Mouse (Mus musculus) midbrain, embryonic 13.5 days (tissue): ENCODE data around the gene Pglyrp2. TPM values are rescaled to one million over a fixed set of nuclear protein-coding genes. Genes with fewer than 3 reads are reported as not detected.

Experiments
- ATAC-seq: fragments of 200-750 bp; cut with Nextera tagmentation; 2 replicates; pipeline ENCODE4 v1.8.0; 2017; ENCODE audit warnings: mild to moderate bottlenecking, moderate TSS enrichment, moderate library complexity
- H3K27ac ChIP-seq: fragments of 300-500 bp; sonication (generic); 2 replicates; pipeline ENCODE4 v1.5.1; 2015; ENCODE audit warnings: inconsistent platforms, mild to moderate bottlenecking, moderate library complexity
- H3K27me3 ChIP-seq: fragments of 300-500 bp; sonication (generic); 2 replicates; pipeline ENCODE4 v1.6.1; 2015; ENCODE audit warnings: mild to moderate bottlenecking, inconsistent platforms
- H3K36me3 ChIP-seq: fragments of 300-500 bp; sonication (generic); 2 replicates; pipeline ENCODE4 v1.6.1; 2015; ENCODE audit warnings: mild to moderate bottlenecking, inconsistent platforms
- H3K4me1 ChIP-seq: fragments of 300-500 bp; sonication (generic); replicated peaks from 2 replicates; pipeline ENCODE4 v1.6.1; 2015; ENCODE audit warnings: inconsistent platforms
- H3K4me2 ChIP-seq: fragments of 300-500 bp; sonication (generic); replicated peaks from 2 replicates; pipeline ENCODE4 v1.6.1; 2015; ENCODE audit warnings: moderate library complexity, mild to moderate bottlenecking, inconsistent platforms
- H3K4me3 ChIP-seq: fragments of 300-500 bp; sonication (generic); replicated peaks from 2 replicates; pipeline ENCODE4 v1.5.1; 2015; ENCODE audit warnings: mild to moderate bottlenecking, inconsistent platforms
- H3K9ac ChIP-seq: fragments of 300-500 bp; sonication (generic); replicated peaks from 2 replicates; pipeline ENCODE4 v1.6.1; 2015; ENCODE audit warnings: mild to moderate bottlenecking, inconsistent platforms
- H3K9me3 ChIP-seq: fragments of 300-500 bp; sonication (generic); 2 replicates; pipeline ENCODE4 v1.6.1; 2016; ENCODE audit warnings: mild to moderate bottlenecking, inconsistent platforms
- WGBS: fragments of 180-500 bp; shearing (Covaris S2); methylation state at CpG from one replicate; pipeline ENCODE4 v1.1.7; 2015; 5-methylcytosine and 5-hydroxymethylcytosine counted together
- polyA plus RNA-seq: library from polyadenylated mRNA; unstranded; fragments of >200 nt; fragmentation: Nextera tagmentation; extraction: Ambion mirVana; gene quantifications from 2 replicates; pipeline ENCODE4 v1.2.1, GENCODE M21; 2015

Pglyrp2 gene
- polyA plus RNA-seq = not detected in 2 replicates

DNA sequence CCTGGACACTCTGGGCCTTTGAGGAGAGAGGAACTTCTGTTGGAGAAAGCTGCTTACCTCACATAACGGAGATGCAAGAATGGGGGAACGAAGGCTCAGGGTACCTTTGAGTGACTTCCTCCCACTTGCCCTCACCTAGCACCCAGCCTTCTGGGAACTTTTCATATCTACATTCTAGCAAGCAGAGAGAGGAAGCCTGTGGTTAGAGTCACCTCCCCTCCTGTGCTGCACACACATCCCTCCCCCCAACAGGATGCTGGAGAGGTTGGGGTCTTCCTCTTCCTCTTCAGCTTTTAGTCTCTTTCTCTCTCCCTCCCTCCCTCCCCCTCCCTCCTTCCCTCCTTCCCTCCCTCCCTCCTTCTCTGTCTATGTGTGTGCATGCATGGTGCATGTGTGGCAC lies at the start of gene Pglyrp2:
Gene Pglyrp2 (minus strand): TSS at position 134 of the 400 bp plus-strand sequence.
- Histone ChIP-seq H3K36me3 (no peaks in the 10 kb centered on the region), H3K4me2 (no peak within 1 kb of the TSS), H3K4me1 (no peaks in the 10 kb centered on the region), H3K4me3 (no peak within 1 kb of the TSS), H3K9me3 (no peaks in the 10 kb centered on the region), H3K9ac (no peak within 1 kb of the TSS), H3K27me3 (no peaks in the 10 kb centered on the region), H3K27ac (no peak within 1 kb of the TSS)
- ATAC-seq = no peak
- WGBS = 92% methylated on average over 2 of the region's 2 CpGs

DNA sequence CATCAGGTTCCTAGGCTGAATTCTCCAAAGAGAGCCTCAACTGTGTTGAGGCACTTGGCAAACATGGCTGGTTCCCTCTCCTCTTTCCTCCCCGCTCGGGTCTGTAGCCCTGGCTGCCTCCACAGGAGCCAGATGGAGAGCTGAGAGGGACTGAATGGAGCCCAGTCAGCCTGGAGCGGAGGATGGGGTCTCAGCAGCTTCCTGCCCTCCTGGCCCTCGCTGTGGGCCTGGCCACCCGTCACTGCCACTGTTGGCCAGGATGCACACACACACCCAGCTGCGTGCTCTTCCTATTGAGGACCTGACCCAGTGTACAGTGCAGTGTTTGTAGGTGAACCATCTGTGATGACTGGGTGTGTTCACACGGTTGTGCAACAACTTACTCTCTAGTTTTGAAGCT lies 48.2 kb upstream of the Pglyrp2 start:
- 72% methylated on average over 7 of the region's 7 CpGs for WGBS
- Histone ChIP-seq H3K4me2 (no peak overlapping the region), H3K4me1 (no peaks in the 10 kb centered on the region), H3K4me3 (no peak overlapping the region), H3K9ac (no peak overlapping the region), H3K9me3 (no peaks in the 10 kb centered on the region), H3K27me3 (no peaks in the 10 kb centered on the region), H3K36me3 (no peaks in the 10 kb centered on the region), H3K27ac (no peak overlapping the region)
- no peak for ATAC-seq

DNA sequence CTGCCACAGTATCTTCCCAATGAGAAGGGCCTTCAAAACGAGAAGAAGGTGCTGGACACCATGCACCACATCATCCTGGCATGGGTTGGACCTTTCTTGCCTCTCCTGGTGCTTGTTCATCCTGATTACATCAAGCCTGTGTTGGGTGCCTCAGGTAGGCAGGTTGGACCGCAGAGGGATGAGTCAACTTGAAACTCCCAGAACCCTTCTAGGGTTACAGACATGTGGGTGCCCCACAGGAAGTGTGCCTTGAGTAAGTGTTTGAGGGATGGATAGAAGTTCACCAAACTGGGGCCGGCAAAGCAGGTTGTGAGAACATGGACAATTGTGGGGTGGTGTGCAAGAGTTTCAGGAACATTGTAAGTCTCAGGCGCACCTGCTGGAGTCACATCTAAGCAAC lies 46.8 kb upstream of the Pglyrp2 start:
- H3K36me3 ChIP-seq = no peaks in the 10 kb centered on the region
- no peaks in the 10 kb centered on the region for H3K9me3 ChIP-seq
- no peak overlapping the region for H3K27ac ChIP-seq
- 83% methylated on average over 4 of the region's 4 CpGs for WGBS
- H3K27me3 ChIP-seq = no peaks in the 10 kb centered on the region
- ATAC-seq = no peak
- H3K4me2 ChIP-seq = no peak overlapping the region
- H3K4me1 ChIP-seq = no peaks in the 10 kb centered on the region
- H3K9ac ChIP-seq = no peak overlapping the region
- H3K4me3 ChIP-seq = no peak overlapping the region

DNA sequence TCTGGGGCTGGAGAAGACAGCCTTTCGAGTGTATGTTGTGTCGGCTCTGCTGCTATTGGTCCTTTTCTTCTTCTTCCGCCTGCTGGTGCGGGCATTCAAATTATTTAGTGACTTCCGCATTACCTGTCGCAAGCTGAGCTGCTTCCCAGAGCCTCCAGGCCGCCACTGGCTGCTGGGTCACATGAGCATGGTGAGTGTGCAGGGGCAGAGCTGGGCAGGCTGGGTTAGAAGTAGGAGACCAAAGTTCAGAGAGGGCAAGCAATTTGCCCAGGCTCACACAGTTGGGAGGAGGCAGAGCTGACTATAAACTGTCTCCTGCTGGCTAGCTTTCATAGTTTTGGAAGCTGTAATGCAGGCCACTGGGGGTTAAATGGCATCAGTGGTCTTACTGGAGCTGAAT lies 44.5 kb upstream of the Pglyrp2 start:
- H3K27me3 ChIP-seq = no peaks in the 10 kb centered on the region
- H3K36me3 ChIP-seq = no peaks in the 10 kb centered on the region
- no peak overlapping the region for H3K4me3 ChIP-seq
- H3K27ac ChIP-seq = no peak overlapping the region
- H3K4me2 ChIP-seq = no peak overlapping the region
- 59% methylated on average over 7 of the region's 7 CpGs for WGBS
- H3K9me3 ChIP-seq = no peaks in the 10 kb centered on the region
- no peak for ATAC-seq
- H3K9ac ChIP-seq = no peak overlapping the region
- no peaks in the 10 kb centered on the region for H3K4me1 ChIP-seq

DNA sequence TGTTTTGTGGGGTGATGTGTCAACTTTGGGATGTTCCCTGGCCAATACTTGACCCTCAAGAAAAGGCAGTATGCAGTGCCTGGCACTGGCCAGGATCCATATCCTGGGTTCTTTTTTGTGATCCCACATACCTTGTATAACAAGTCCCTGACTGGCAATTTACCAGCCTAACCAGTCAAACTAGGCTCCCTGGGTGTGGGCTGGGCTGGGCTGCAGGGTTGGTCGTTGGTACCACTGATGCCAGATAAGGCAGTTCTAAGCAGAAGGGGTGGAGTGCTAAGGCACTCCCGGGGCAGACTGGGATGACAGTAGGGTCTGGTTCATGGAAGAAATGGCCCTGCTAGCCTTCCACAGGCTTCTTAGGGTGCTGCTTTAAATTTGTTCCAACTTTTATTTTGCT lies 31.0 kb upstream of the Pglyrp2 start:
- no peak overlapping the region for H3K27ac ChIP-seq
- peaks cover 15% of the 10 kb centered on the region; the same call in 1 of the 2 replicates for H3K27me3 ChIP-seq
- no peak for ATAC-seq
- H3K36me3 ChIP-seq = no peaks in the 10 kb centered on the region
- no peak overlapping the region for H3K4me3 ChIP-seq
- no peak overlapping the region for H3K9ac ChIP-seq
- WGBS = 51% methylated on average over 2 of the region's 2 CpGs
- peaks cover 10% of the 10 kb centered on the region for H3K4me1 ChIP-seq
- no peak overlapping the region for H3K4me2 ChIP-seq
- no peaks in the 10 kb centered on the region for H3K9me3 ChIP-seq

DNA sequence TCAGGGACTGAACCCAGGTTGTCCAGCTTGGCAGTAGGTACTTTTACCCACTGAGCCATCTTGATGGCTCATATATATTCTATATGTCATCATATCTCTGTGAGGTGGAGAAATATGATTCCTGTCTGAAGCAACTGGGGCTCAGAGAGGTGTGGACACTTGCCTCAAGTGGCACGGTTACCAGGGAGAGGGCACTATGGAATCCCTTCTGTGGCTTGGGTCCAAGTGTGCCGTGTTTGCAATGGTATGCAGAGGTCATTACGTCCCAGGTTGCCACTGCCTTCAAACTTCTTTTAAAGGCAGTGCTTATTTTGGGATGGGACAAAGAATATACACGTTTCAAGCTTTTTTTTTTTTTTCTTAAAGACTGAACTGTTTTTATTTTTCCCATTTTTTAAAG lies 30.2 kb upstream of the Pglyrp2 start:
- Histone ChIP-seq H3K4me2 (no peak overlapping the region), H3K4me3 (no peak overlapping the region), H3K4me1 (peaks cover 10% of the 10 kb centered on the region), H3K9ac (no peak overlapping the region), H3K9me3 (no peaks in the 10 kb centered on the region), H3K36me3 (no peaks in the 10 kb centered on the region), H3K27me3 (peaks cover 15% of the 10 kb centered on the region; the same call in 1 of the 2 replicates), H3K27ac (no peak overlapping the region)
- 75% methylated on average over 4 of the region's 4 CpGs for WGBS
- ATAC-seq = no peak

DNA sequence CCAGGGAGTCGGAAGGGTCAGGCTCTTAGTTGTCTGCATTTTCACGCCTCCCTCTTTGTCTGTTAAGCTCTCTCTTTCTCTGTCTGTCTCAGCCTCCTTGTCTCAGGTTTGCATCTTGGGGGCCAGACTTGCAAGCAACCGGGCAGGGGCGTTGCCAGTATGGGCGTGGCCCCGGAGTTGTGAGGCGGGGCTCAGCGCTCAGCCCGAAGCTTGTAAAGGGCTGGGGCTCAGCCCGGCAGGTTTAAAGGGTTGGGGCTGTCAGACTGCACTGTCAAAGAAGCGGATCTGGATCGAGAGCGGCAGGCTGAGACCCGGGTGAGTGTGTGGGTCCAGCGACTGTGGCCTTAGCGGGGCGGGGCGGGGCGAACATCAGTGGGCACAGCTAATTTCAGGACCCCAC lies 28.5 kb upstream of the Pglyrp2 start, which contains the start of gene Cyp4f39:
Gene Cyp4f39 (plus strand): TSS at position 242 of the 400 bp plus-strand sequence.
- H3K9ac ChIP-seq = peak within 1 kb of the TSS; percentile 56
- H3K9me3 ChIP-seq = no peaks in the 10 kb centered on the region
- ATAC-seq = peak; percentile 34; the same call in 1 of the 2 replicates
- H3K27ac ChIP-seq = no peak within 1 kb of the TSS
- H3K4me3 ChIP-seq = peak within 1 kb of the TSS; percentile 37
- H3K36me3 ChIP-seq = no peaks in the 10 kb centered on the region
- WGBS = 1% methylated on average over 19 of the region's 19 CpGs
- H3K4me1 ChIP-seq = peaks cover 10% of the 10 kb centered on the region
- peak within 1 kb of the TSS; percentile 64 for H3K4me2 ChIP-seq
- peaks cover 15% of the 10 kb centered on the region; the same call in 1 of the 2 replicates for H3K27me3 ChIP-seq

DNA sequence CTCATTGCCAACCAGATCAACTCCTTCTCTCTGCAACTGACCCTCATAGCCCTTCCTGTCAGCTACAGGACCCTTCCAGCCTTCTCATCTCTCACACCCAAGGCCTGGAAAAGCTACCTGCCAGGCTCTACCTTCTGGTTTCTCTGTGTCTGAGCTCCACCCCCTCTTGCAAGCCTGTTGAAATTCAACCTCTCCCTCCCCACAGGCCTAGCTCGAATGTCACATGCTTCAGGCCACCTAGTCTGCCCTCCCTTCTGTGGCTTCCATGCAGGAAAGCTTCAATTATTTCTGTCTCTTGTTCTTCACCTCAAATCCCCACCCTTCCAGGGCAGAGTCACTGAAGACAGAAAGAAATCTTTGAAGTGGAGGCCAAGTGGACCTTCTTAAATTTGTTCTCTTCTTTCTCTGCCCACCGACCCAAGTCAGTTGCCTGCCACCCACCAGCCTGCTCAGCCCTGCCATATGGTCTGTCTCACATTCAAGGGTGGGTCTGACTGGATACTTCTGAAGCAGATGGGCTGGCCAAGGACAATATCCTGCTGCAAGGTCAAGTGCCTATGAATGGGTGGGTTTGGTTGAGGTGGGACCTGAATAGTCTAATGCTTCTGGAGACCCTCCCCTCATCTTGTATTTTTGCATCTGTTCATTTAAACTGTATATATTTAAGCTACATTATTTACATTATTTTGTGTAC lies 27.0 kb upstream of the Pglyrp2 start:
- no peak for ATAC-seq
- WGBS = 63% methylated on average over 2 of the region's 2 CpGs
- Histone ChIP-seq H3K36me3 (no peaks in the 10 kb centered on the region), H3K27ac (no peak overlapping the region), H3K4me1 (peaks cover 10% of the 10 kb centered on the region), H3K27me3 (peaks cover 15% of the 10 kb centered on the region; the same call in 1 of the 2 replicates), H3K9ac (no peak overlapping the region), H3K4me3 (no peak overlapping the region), H3K9me3 (no peaks in the 10 kb centered on the region), H3K4me2 (no peak overlapping the region)

DNA sequence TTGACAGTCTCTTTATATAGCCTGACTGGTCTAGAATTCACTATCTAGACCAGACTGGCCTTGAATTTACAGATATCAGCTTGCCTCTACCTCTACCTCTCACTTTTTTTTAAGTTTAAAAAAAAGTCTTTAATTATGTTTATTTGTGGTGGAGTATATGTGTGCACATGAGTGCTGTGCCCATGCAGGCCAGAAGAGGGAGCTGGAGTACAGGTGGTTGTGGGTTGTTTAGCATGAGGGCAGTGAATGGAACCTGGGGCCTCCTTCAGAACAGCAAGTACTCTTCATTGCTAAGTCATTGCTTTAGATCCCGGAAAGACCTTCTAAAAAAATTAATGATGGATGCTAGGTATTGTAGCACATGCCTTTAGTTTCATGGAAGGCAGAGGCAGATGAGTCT lies 25.1 kb upstream of the Pglyrp2 start:
- Histone ChIP-seq H3K4me2 (no peak overlapping the region), H3K9ac (no peak overlapping the region), H3K36me3 (no peaks in the 10 kb centered on the region), H3K4me3 (no peak overlapping the region), H3K27ac (no peak overlapping the region), H3K9me3 (no peaks in the 10 kb centered on the region), H3K4me1 (peaks cover 10% of the 10 kb centered on the region), H3K27me3 (peaks cover 15% of the 10 kb centered on the region; the same call in 1 of the 2 replicates)
- ATAC-seq = no peak
- WGBS = 100% methylated on average over 1 of the region's 1 CpGs

DNA sequence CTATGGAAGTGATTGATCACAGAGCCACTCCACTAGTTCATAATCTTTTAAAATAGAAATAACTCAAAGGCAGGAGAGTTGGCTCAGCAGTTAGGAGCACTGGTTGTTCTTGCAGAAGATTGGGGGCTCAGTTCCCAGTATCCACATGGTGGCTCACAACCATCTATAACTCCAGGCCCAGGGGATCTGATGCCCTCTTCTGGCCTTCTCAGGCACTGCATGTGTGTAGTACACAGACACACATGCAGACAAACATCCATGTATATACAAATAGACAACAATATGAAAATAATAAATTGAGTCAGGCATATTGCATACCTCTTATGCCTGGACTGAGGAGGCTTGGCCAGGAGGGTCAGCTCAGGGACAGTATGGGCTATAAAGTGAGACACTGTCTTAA lies 23.2 kb upstream of the Pglyrp2 start:
- Histone ChIP-seq H3K36me3 (no peaks in the 10 kb centered on the region), H3K27me3 (peaks cover 3% of the 10 kb centered on the region; the same call in 1 of the 2 replicates), H3K9me3 (no peaks in the 10 kb centered on the region), H3K4me3 (no peak overlapping the region), H3K4me2 (no peak overlapping the region), H3K9ac (no peak overlapping the region), H3K27ac (no peak overlapping the region), H3K4me1 (peaks cover under 1% of the 10 kb centered on the region; the same call in 1 of the 2 replicates)
- no peak for ATAC-seq

DNA sequence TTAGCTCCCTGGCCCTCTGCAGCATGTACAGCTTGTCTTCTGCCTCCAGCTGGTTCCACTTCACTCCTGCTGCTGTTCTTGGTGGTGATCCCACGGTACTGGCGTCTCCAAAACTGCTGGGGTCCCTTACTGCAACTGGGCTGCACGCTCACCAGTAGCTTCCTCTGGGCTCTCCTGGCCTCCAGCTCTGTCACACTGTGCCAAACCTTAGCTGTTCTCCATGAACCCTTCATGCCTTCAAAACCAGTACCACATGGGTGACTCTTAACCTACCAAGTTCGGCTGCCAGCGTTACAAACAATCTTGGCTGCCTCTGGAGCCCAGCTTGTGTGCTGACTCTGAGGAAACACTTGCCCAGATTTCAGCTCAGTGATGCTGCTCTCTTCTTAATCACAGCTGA lies 21.0 kb upstream of the Pglyrp2 start:
- Histone ChIP-seq H3K36me3 (no peaks in the 10 kb centered on the region), H3K9ac (no peak overlapping the region), H3K4me1 (no peaks in the 10 kb centered on the region), H3K4me3 (no peak overlapping the region), H3K27ac (no peak overlapping the region), H3K4me2 (no peak overlapping the region), H3K27me3 (no peaks in the 10 kb centered on the region), H3K9me3 (no peaks in the 10 kb centered on the region)
- ATAC-seq = no peak
- 84% methylated on average over 5 of the region's 5 CpGs for WGBS

DNA sequence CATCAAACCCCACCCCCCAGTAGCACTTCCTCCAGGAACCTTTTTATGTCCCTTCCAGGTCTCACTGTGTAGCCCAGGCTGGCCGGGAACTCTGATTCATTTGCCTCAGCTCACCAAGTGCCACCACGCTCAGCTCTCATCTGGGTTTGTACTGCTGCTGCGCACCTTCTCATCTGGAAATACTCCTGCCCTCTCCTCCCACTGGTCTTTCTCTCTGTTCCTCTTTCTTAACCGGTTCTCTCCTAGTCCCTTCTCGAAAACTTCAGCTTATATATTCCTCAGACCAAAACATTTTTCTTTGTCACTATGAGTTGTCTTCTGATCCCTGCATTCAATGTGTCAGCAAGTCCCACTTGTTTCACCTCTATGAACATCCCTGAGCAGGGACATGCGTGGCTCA lies 19.3 kb upstream of the Pglyrp2 start:
- WGBS = 87% methylated on average over 6 of the region's 6 CpGs
- Histone ChIP-seq H3K4me2 (no peak overlapping the region), H3K27ac (no peak overlapping the region), H3K9ac (no peak overlapping the region), H3K4me1 (no peaks in the 10 kb centered on the region), H3K27me3 (no peaks in the 10 kb centered on the region), H3K36me3 (no peaks in the 10 kb centered on the region), H3K4me3 (no peak overlapping the region), H3K9me3 (no peaks in the 10 kb centered on the region)
- no peak for ATAC-seq

DNA sequence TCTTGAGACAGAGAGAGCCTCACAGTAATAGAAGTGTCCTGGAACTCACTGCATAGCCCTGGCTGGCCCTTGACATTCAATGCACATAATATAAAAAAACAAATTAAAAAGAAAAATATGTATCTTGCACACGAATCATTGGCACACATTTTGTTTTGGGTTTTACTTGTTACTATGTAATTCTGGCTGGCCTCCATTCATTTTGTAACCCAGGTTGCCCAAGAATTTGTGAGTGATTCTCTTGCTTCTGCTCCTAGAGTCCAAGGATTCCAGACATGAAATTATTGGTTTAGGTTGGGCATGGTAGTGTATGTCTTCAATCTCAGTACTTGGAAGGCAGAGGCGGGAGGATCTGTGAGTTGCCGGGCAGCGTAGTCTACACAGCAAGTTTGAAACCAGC lies 13.1 kb upstream of the Pglyrp2 start:
- no peaks in the 10 kb centered on the region for H3K4me1 ChIP-seq
- no peak overlapping the region for H3K4me2 ChIP-seq
- no peak overlapping the region for H3K4me3 ChIP-seq
- no peak overlapping the region for H3K9ac ChIP-seq
- H3K27ac ChIP-seq = no peak overlapping the region
- no peaks in the 10 kb centered on the region for H3K36me3 ChIP-seq
- no peak for ATAC-seq
- H3K27me3 ChIP-seq = no peaks in the 10 kb centered on the region
- no peaks in the 10 kb centered on the region for H3K9me3 ChIP-seq
- WGBS = 97% methylated on average over 4 of the region's 4 CpGs
